Mouse (Mus musculus): ENCODE measurements around the gene Myadm.

- TF ChIP-seq CTCF (IDR thresholded peaks at IDR 0.05; ENCODE audit: borderline replicate concordance, extremely low read depth, insufficient read depth, insufficient read length) (peak; percentile 98), POLR2A (IDR thresholded peaks at IDR 0.05; ENCODE audit: borderline replicate concordance, extremely low read depth, insufficient read depth, insufficient read length, poor library complexity, severe bottlenecking) (no peak)
Observed at GRCm38 (mm10) chr7:3329776-3330546, 41.1 kb downstream of the Myadm start.
